Mouse (Mus musculus) gastrocnemius, postnatal 14 days (tissue): ENCODE data around the gene Mroh2b. TPM values are rescaled to one million over a fixed set of nuclear protein-coding genes. Genes with fewer than 3 reads are reported as not detected.

Experiments used
- DNase-seq: peaks from one replicate; pipeline ENCODE4 v3.0.0; 2021; ENCODE audit warnings: mixed read lengths
- intact Hi-C: fragments of 180-260 bp; cut with DNase I; formaldehyde crosslinking; loops from one replicate; pipeline ENCODE4 v1.15.1; 2025; ENCODE audit warnings: low total_unique reads
- long read RNA-seq, 2 experiments: library from polyadenylated mRNA; stranded (forward); transcript quantifications; one replicate each; pipeline ENCODE4 v2.0.0; 2021
- total RNA-seq, 2 experiments: library from RNA; stranded (reverse); gene quantifications; 2 replicates each; pipeline ENCODE4 v1.2.3; 2021

The Mroh2b gene
- not detected for total RNA-seq
- long read RNA-seq, experiment 1: 0 reads
- long read RNA-seq, experiment 2: 0 reads

DNA sequence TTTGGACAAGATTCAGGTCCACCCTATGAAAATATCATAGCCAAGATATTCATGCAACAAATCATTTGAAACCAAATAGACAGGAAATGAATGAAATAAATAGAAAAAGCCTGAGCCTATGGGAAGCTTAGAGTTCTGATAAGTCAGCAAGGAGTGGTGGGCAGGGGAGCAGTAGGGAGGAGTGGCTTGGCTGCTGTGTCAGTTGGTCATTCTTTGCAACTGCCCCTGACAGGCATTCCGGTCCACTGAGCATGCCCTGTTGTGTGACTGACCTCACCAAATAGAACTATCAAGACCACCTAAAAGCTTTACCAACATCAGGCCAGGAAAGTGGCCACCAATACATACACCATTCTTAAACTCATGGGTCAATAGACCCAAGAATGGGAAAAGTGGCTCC lies at the start of gene Mroh2b:
TSS of gene Mroh2b (plus strand) at position 301 of the 400 bp plus-strand sequence.
- DNase-seq: no peak
- intact Hi-C loops: no loop called here

DNA sequence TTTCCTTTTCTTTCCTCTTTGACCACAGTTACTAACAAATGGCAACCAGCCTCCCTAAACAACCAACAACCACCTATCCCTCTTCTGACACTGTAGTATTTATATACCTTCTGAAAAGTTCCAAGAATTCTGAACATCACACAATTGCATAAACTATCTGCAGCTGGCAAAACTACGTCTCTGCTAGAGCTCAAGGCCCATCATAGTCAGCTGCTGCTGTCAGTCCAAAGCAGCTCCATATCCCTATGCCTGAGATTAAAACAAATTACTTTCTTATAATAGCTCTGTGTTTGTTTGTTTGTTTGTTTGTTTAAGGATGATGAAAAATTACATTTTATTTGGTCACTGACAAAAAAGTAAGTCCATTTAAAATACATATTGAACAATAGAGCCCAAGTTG lies 48.5 kb upstream of the Mroh2b start:
- intact Hi-C loops: no loop called here
- no peak for DNase-seq

- intact Hi-C loops: no loop called here
Observed at GRCm38 (mm10) chr15:4894962-4895361, 3.6 kb upstream of the Mroh2b start.

GRCm38 (mm10) chr15:4934731-4935130 lies 36.2 kb downstream of the Mroh2b start:
- intact Hi-C loops: no loop called here
- DNase-seq: no peak

More at GRCm38 (mm10) chr15:4894962-4895361, 3.6 kb upstream of the Mroh2b start:
- no peak for DNase-seq

DNA sequence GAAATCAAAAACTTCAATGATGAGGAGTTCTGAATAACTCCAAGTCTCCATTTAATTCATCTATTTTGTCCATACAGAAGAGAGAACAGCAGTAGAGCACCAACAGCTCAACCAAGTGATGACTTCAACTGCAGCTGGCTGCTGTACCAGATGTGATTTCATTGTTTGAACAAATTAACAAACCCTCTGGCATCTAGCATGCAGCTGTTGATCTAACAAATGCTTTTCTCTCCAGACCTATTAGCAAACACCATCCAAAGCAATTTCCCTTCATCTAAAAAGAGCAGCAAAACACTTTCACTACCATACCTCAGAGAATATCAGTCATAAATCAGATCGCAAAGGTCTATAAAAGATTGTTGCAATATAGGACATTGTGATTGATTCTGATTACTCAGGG lies 74.8 kb downstream of the Mroh2b start:
- peak; percentile 9 for DNase-seq
- intact Hi-C loops: no loop called here

DNA sequence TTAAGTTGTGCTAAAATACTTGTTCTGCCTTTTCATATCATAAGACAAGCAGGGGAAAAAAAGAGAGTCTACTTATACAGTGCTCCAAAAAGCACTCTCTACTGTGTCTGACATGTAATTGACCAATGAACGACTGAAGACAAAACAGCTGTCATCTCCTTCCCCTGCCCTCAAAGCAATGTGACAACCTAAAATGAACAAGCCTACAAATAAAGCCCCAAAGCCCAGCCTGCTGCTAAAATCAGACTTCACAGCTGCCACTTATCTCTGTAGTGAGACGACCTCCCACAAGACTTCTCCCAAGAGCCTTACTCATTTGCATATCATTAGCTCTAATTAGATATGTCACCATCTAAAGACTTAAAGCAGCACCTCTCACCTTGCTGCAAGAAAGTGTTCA lies 104.4 kb downstream of the Mroh2b start:
- intact Hi-C loops: no loop called here

GRCm38 (mm10) chr15:5003503-5004196 lies 105.1 kb downstream of the Mroh2b start:
- DNase-seq: no peak
- intact Hi-C loops: no loop called here

More for the DNA sequence above, 104.4 kb downstream of the Mroh2b start:
- DNase-seq: no peak

DNA sequence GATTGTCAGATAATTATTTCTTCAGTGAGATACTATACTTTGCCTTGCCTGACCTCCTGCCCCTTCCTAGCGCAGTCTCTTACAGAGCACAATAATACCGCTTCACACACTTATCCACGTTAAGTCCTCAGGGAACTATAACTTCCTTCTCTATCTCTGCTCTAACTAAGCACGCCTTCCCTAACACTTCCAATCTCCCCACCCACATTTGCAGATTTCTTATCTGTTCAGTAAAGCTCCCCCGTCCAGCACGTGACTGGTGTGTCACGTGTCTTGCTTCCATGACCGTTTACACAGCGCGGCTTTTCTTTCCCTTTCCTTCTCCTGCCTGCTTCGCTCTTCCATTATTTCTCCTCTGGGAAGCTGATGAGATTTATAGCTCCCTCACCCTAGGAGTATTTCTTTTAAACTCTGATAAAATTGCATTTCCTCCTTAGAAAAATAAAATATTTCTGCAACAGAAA lies 111.1 kb downstream of the Mroh2b start:
- intact Hi-C loops: no loop called here

More for the DNA sequence above, 111.1 kb downstream of the Mroh2b start:
- DNase-seq: no peak

Other genes with a start within 250 kb of the Mroh2b start
- gene C6, start 171.6 kb upstream of the Mroh2b start, total RNA-seq: under 1 TPM in 1 of 2 experiments, not detected in 1; 0.21 TPM
- gene C7, start 165.0 kb downstream of the Mroh2b start, total RNA-seq: under 1 TPM; 0.16 TPM
- gene Card6, start 209.8 kb downstream of the Mroh2b start, total RNA-seq: 1 to 10 TPM; 1.4 to 1.8 TPM
- 100 to 1,000 TPM; 256 to 280 TPM for gene Rpl37, start 217.9 kb downstream of the Mroh2b start, total RNA-seq
- gene Prkaa1, start 245.1 kb downstream of the Mroh2b start, total RNA-seq: 10 to 100 TPM; 13.5 to 13.8 TPM